In the genomic region with DNA sequence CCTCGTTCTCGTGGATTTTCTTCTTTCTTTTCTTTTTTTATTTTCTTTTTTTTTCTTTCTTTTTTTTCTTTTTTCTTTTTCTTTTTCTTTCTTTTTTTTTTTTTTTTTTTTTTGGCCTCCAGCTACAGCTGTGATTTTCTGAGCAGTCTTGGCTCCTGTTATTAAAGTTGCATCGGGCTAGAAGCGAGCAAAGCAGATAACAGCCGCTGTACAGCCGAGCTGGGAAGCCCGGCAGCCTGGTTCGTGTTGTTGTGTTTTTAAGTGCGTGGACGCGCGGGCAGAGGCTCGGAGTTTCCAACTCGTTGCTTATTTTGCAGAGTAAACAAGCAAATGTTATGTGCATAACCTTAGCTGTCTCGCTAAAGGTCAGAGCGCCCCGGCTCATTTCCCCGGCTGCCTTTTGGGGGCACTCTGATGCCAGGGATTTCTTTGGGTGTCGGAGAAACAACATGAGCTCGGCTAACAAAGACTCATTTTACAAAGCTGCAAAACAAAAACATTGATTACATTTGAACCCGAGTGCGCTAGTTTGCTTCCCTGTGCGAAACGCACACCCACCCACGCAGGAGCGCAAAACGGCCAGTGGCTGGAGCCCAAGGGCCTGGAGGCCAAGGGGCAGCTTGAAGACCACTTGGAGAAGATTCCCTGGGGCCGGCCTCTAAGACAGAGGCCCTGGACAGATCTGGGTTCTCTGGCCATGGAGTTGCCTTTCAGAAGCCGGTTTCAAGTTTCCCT, we compare ENCODE assay signal across 7 mouse cellular contexts.
A peak's percentile ranks its signal among the peaks of the same experiment; 100 is the strongest.
DNase-seq lines count a peak whose midpoint lies in the region; ATAC-seq lines count a peak whose summit lies in the region.

No protein-coding gene starts in this region.

- intact Hi-C loops in heart, postnatal 14 days (cut with DNase I), result loop anchor here (5.0 to 10.0 kb wide), 4 partner anchors 92 to 1262 kb away; no protein-coding TSS in a partner anchor

- peak overlapping the region; percentile 48 for H3K4me2 ChIP-seq in forebrain, embryonic 16.5 days (ENCODE audit: low read length)
- H3K4me2 ChIP-seq in liver, embryonic 12.5 days, result peak overlapping the region; percentile 48
- peak overlapping the region; percentile 59 for H3K4me2 ChIP-seq in neural tube, embryonic 12.5 days (replicated peaks)

- peak overlapping the region; percentile 26 for H3K4me3 ChIP-seq in forebrain, embryonic 16.5 days (replicated peaks; ENCODE audit: low read length)
- H3K4me3 ChIP-seq in liver, embryonic 12.5 days, result 0 out of 2 replicates have a peak overlapping the region, but pooled peaks have one; percentile 11
- peak overlapping the region; percentile 5; the same call in 1 of the 2 replicates for H3K4me3 ChIP-seq in neural tube, embryonic 12.5 days

- H3K27me3 ChIP-seq in forebrain, embryonic 16.5 days (replicated peaks; ENCODE audit: control insufficient read depth, insufficient read depth, low read length), result 0 out of 2 replicates have a peak, but pooled peaks cover 3% of the 10 kb centered on the region
- H3K27me3 ChIP-seq in liver, embryonic 12.5 days (replicated peaks), result no peaks in the 10 kb centered on the region; the same call in 1 of the 2 replicates
- no peaks in the 10 kb centered on the region for H3K27me3 ChIP-seq in neural tube, embryonic 12.5 days (replicated peaks)

- no peak overlapping the region for H3K27ac ChIP-seq in forebrain, embryonic 16.5 days (ENCODE audit: low read length)
- H3K27ac ChIP-seq in liver, embryonic 12.5 days, result no peak overlapping the region
- peak overlapping the region; percentile 77 for H3K27ac ChIP-seq in neural tube, embryonic 12.5 days

- peaks cover 4% of the 10 kb centered on the region for H3K4me1 ChIP-seq in forebrain, embryonic 16.5 days (replicated peaks; ENCODE audit: control insufficient read depth, insufficient read depth, low read length)
- no peaks in the 10 kb centered on the region for H3K4me1 ChIP-seq in liver, embryonic 12.5 days
- H3K4me1 ChIP-seq in neural tube, embryonic 12.5 days, result peaks cover 30% of the 10 kb centered on the region

- WGBS in forebrain, embryonic 16.5 days, result 6% methylated on average over 29 of the region's 29 CpGs
- WGBS in liver, embryonic 12.5 days (ENCODE audit: insufficient replicate concordance), result 27% methylated on average over 29 of the region's 29 CpGs
- 8% methylated on average over 29 of the region's 29 CpGs for WGBS in neural tube, embryonic 12.5 days

- H3K9me3 ChIP-seq in forebrain, embryonic 16.5 days (ENCODE audit: control insufficient read depth, low read length), result no peaks in the 10 kb centered on the region
- H3K9me3 ChIP-seq in liver, embryonic 12.5 days (replicated peaks), result no peaks in the 10 kb centered on the region
- no peaks in the 10 kb centered on the region for H3K9me3 ChIP-seq in neural tube, embryonic 12.5 days

- DNase-seq in cerebellum, postnatal 14 days, result peak; percentile 62 to 73
- DNase-seq in heart, postnatal 14 days, result peak; percentile 67
- DNase-seq in kidney, postnatal 36 days, result peak; percentile 76 to 80
- DNase-seq in B cell, adult 2 months, result no peak

- peak overlapping the region; percentile 28 for H3K9ac ChIP-seq in forebrain, embryonic 16.5 days (replicated peaks; ENCODE audit: low read depth, low read length)
- no peak overlapping the region for H3K9ac ChIP-seq in liver, embryonic 12.5 days
- peak overlapping the region; percentile 56; the same call in 1 of the 2 replicates for H3K9ac ChIP-seq in neural tube, embryonic 12.5 days

- H3K36me3 ChIP-seq in forebrain, embryonic 16.5 days (ENCODE audit: control insufficient read depth, insufficient read depth), result no peaks in the 10 kb centered on the region
- H3K36me3 ChIP-seq in liver, embryonic 12.5 days, result no peaks in the 10 kb centered on the region
- H3K36me3 ChIP-seq in neural tube, embryonic 12.5 days, result no peaks in the 10 kb centered on the region

- peak; percentile 58; the same call in 1 of the 2 replicates for ATAC-seq in forebrain, embryonic 16.5 days
- no peak for ATAC-seq in liver, embryonic 12.5 days
- ATAC-seq in neural tube, embryonic 12.5 days (ENCODE audit: low FRiP score, low read depth), result peak; percentile 50; the same call in 1 of the 2 replicates

Comparison
In these comparisons a context has a peak if more than half of its experiments do, and no peak if none do; other contexts are left out.
1. DNase-seq: peak in cerebellum, postnatal 14 days (2 of 2), heart, postnatal 14 days (2 of 2) and kidney, postnatal 36 days (2 of 2); none in B cell, adult 2 months (0 of 2).
2. Peak in every context shown above with its lines, with median percentiles within 50 percentile points of each other: H3K4me2 ChIP-seq and H3K4me3 ChIP-seq.